ENCODE assay signal across 7 mouse cellular contexts in the genomic region with DNA sequence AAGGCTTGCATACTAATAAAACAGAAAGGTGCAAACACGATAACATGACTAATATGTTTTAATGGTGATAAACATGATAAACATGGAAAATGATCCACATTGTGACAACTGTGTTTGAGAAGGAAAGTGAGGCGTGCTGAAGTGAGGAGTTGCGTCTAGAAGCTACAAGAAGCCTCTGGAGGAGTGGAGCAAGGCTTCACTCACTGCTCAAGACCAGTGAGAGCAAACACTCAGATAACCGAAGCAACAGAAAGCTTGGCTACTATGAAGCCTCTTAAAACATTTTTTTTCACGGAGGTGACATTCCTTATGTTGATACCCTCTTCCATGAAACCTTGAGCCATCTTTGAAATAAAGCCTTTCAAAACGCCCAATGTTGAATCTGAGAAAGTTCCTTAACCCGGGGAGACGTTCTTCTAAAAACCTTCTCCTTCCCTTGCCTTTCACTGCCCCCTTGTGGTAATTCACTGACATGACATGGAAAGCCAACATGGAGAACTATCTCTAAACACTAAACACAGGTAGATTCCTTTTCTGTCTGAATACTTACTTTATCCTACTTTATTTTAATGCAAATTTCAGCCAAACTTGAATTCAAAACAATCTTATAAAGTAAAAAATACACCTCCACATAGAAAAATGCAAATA.
DNase-seq lines count a peak whose midpoint lies in the region; ATAC-seq lines count a peak whose summit lies in the region.

No protein-coding gene starts in this region.

- no peak overlapping the region for H3K9ac ChIP-seq in forebrain, embryonic 13.5 days

- H3K27ac ChIP-seq in forebrain, embryonic 13.5 days = no peak overlapping the region

- WGBS in forebrain, embryonic 13.5 days = 38% methylated on average over 8 of the region's 8 CpGs

- peak; percentile 64; the same call in 1 of the 2 replicates for ATAC-seq in forebrain, embryonic 13.5 days

- peak; percentile 21 for DNase-seq in urinary bladder, postnatal 14 days (ENCODE audit: low spot score)
- no peak for DNase-seq in urinary bladder, postnatal 10 days (ENCODE audit: low spot score)
- peak; percentile 57 for DNase-seq in brain, embryonic 18.5 days (ENCODE audit: low read depth, low spot score)
- peak; percentile 23 to 46 for DNase-seq in layer of hippocampus, adult 8-10 months (ENCODE audit: low spot score in 2 of 2)
- peak; percentile 42 for DNase-seq in lung, postnatal 36 days
- peak; percentile 54 for DNase-seq in testis, postnatal 10 days (ENCODE audit: low spot score)

- no peaks in the 10 kb centered on the region for H3K27me3 ChIP-seq in forebrain, embryonic 13.5 days

- H3K4me2 ChIP-seq in forebrain, embryonic 13.5 days = no peak overlapping the region

- H3K9me3 ChIP-seq in forebrain, embryonic 13.5 days (replicated peaks) = no peaks in the 10 kb centered on the region

- no peaks in the 10 kb centered on the region for H3K4me1 ChIP-seq in forebrain, embryonic 13.5 days

- no peaks in the 10 kb centered on the region for H3K36me3 ChIP-seq in forebrain, embryonic 13.5 days (ENCODE audit: poor library complexity, severe bottlenecking)

- no peak overlapping the region for H3K4me3 ChIP-seq in forebrain, embryonic 13.5 days
